Mouse (Mus musculus) stomach, embryonic 16.5 days (tissue): Measurements from ENCODE around the gene Minos1. TPM values are rescaled to one million over a fixed set of nuclear protein-coding genes. Genes with fewer than 3 reads are reported as not detected.

Experiments used
- ATAC-seq: fragments of 200-750 bp; cut with Nextera tagmentation; 2 replicates; pipeline ENCODE4 v1.8.0; 2017; ENCODE audit warnings: moderate number of reproducible peaks, moderate TSS enrichment; ENCODE audit not compliant: insufficient read depth, low FRiP score
- H3K27ac ChIP-seq: fragments of 300-500 bp; sonication (generic); 2 replicates; pipeline ENCODE4 v1.5.1; 2014; ENCODE audit warnings: low read length
- H3K27me3 ChIP-seq: fragments of 300-500 bp; sonication (generic); 2 replicates; pipeline ENCODE4 v1.6.1; 2014; ENCODE audit warnings: low read length, control low read depth, mixed read lengths; ENCODE audit not compliant: control insufficient read depth, insufficient read depth
- H3K36me3 ChIP-seq: fragments of 300-500 bp; sonication (generic); 2 replicates; pipeline ENCODE4 v1.6.1; 2014; ENCODE audit warnings: low read length; ENCODE audit not compliant: control insufficient read depth, insufficient read depth
- H3K4me1 ChIP-seq: fragments of 300-500 bp; sonication (generic); 2 replicates; pipeline ENCODE4 v1.6.1; 2014; ENCODE audit warnings: low read length, control low read depth, mixed read lengths; ENCODE audit not compliant: control insufficient read depth, insufficient read depth
- H3K4me2 ChIP-seq: fragments of 300-500 bp; sonication (generic); 2 replicates; pipeline ENCODE4 v1.6.1; 2014; ENCODE audit warnings: low read depth, low read length, mixed read lengths
- H3K4me3 ChIP-seq: fragments of 300-500 bp; sonication (generic); replicated peaks from 2 replicates; pipeline ENCODE4 v1.5.1; 2014; ENCODE audit warnings: mild to moderate bottlenecking, low read length
- H3K9ac ChIP-seq: fragments of 300-500 bp; sonication (generic); 2 replicates; pipeline ENCODE4 v1.6.1; 2014; ENCODE audit warnings: low read length
- H3K9me3 ChIP-seq: fragments of 300-500 bp; sonication (generic); replicated peaks from 2 replicates; pipeline ENCODE4 v1.6.1; 2016; ENCODE audit warnings: low read length, control low read depth; ENCODE audit not compliant: control insufficient read depth
- WGBS: fragments of 180-500 bp; shearing (Covaris S2); extraction: QIAGEN DNeasy Blood & Tissue Kit; methylation state at CpG from one replicate; pipeline ENCODE4 v1.1.7; 2014; 5-methylcytosine and 5-hydroxymethylcytosine counted together
- polyA plus RNA-seq: library from polyadenylated mRNA; unstranded; fragments of >200 nt; fragmentation: Nextera tagmentation; extraction: Ambion mirVana; gene quantifications from 2 replicates; pipeline ENCODE4 v1.2.1, GENCODE M21; 2015

Minos1 gene
- polyA plus RNA-seq, 1 experiment from 2014 or later = 560 TPM

- no peak for ATAC-seq
- H3K9me3 ChIP-seq = no peaks in the 10 kb centered on the region
These were observed 77.5 kb downstream of the Minos1 start for GRCm38 (mm10) chr4:139053391-139053790.

GRCm38 (mm10) chr4:139052796-139053195, 78.1 kb downstream of the Minos1 start:
- Histone ChIP-seq H3K27me3 (no peaks in the 10 kb centered on the region), H3K36me3 (no peaks in the 10 kb centered on the region), H3K27ac (no peak overlapping the region), H3K9ac (no peak overlapping the region), H3K4me3 (no peak overlapping the region), H3K4me2 (no peak overlapping the region), H3K9me3 (no peaks in the 10 kb centered on the region), H3K4me1 (no peaks in the 10 kb centered on the region)
- no peak for ATAC-seq
- WGBS = 85% methylated on average over 7 of the region's 7 CpGs

More at GRCm38 (mm10) chr4:139053391-139053790, 77.5 kb downstream of the Minos1 start:
- no peak overlapping the region for H3K4me3 ChIP-seq
- H3K9ac ChIP-seq = no peak overlapping the region
- no peak overlapping the region for H3K4me2 ChIP-seq
- H3K4me1 ChIP-seq = no peaks in the 10 kb centered on the region
- 43% methylated on average over 5 of the region's 5 CpGs for WGBS
- no peak overlapping the region for H3K27ac ChIP-seq
- no peaks in the 10 kb centered on the region for H3K36me3 ChIP-seq
- no peaks in the 10 kb centered on the region for H3K27me3 ChIP-seq

Other genes starting within 250 kb of the Minos1 start
- 3.5 and 3.7 TPM in 2 replicates for gene Otud3, start 217.2 kb downstream of the Minos1 start, polyA plus RNA-seq
- gene Rnf186, start 164.0 kb downstream of the Minos1 start, polyA plus RNA-seq = 19.3 and 25.1 TPM in 2 replicates
- gene Tmco4, start 158.2 kb downstream of the Minos1 start, polyA plus RNA-seq = 12.7 and 16.4 TPM in 2 replicates
- gene Htr6, start 55.5 kb downstream of the Minos1 start, polyA plus RNA-seq = not detected in 2 replicates
- 47.3 and 48.8 TPM in 2 replicates for gene Nbl1, start 38.1 kb downstream of the Minos1 start, polyA plus RNA-seq
- gene Capzb, start 61.8 kb upstream of the Minos1 start, polyA plus RNA-seq = 421 and 434 TPM in 2 replicates
- 14.8 and 18.4 TPM in 2 replicates for gene Pqlc2, start 179.6 kb upstream of the Minos1 start, polyA plus RNA-seq
- gene Akr7a5, start 179.6 kb upstream of the Minos1 start, polyA plus RNA-seq = 105 TPM in 2 replicates
- gene Mrto4, start 221.5 kb upstream of the Minos1 start, polyA plus RNA-seq = 81.4 and 87.1 TPM in 2 replicates
- gene Emc1, start 221.5 kb upstream of the Minos1 start, polyA plus RNA-seq = 24.8 and 25.5 TPM in 2 replicates
- gene Ubr4, start 221.5 kb upstream of the Minos1 start, polyA plus RNA-seq = 56.9 and 59.9 TPM in 2 replicates